Mouse (Mus musculus) hindbrain, postnatal 0 days (tissue): ENCODE data around the gene Lingo1. TPM values are rescaled to one million over a fixed set of nuclear protein-coding genes. Genes with fewer than 3 reads are reported as not detected.

Experiments used
- ATAC-seq: fragments of 200-750 bp; cut with Nextera tagmentation; 2 replicates; pipeline ENCODE4 v1.8.0; 2017; ENCODE audit warnings: mild to moderate bottlenecking, moderate TSS enrichment, moderate library complexity
- DNase-seq: peaks from one replicate; pipeline ENCODE4 v3.0.0-alpha.2; 2015; ENCODE audit warnings: low spot score
- H3K27ac ChIP-seq: fragments of 300-500 bp; sonication (generic); 2 replicates; pipeline ENCODE4 v1.5.1; 2014; ENCODE audit warnings: mild to moderate bottlenecking
- H3K27me3 ChIP-seq: fragments of 300-500 bp; sonication (generic); 2 replicates; pipeline ENCODE4 v1.6.1; 2014; ENCODE audit warnings: low read length, mixed read lengths; ENCODE audit not compliant: insufficient read depth
- H3K36me3 ChIP-seq: fragments of 300-500 bp; sonication (generic); 2 replicates; pipeline ENCODE4 v1.6.1; 2014; ENCODE audit warnings: low read length, mixed read lengths; ENCODE audit not compliant: insufficient read depth
- H3K4me1 ChIP-seq: fragments of 300-500 bp; sonication (generic); 2 replicates; pipeline ENCODE4 v1.6.1; 2014; ENCODE audit warnings: antibody characterized with exemption, low read length, mixed read lengths; ENCODE audit not compliant: insufficient read depth
- H3K4me2 ChIP-seq: fragments of 300-500 bp; sonication (generic); 2 replicates; pipeline ENCODE4 v1.6.1; 2014; ENCODE audit warnings: low read depth, mild to moderate bottlenecking, low read length, moderate library complexity, mixed read lengths
- H3K4me3 ChIP-seq: fragments of 300-500 bp; sonication (generic); 2 replicates; pipeline ENCODE4 v1.5.1; 2014; ENCODE audit warnings: low read length
- H3K9ac ChIP-seq: fragments of 300-500 bp; sonication (generic); replicated peaks from 2 replicates; pipeline ENCODE4 v1.6.1; 2014; ENCODE audit warnings: mild to moderate bottlenecking, low read length, moderate library complexity, mixed read lengths
- H3K9me3 ChIP-seq: fragments of 300-500 bp; sonication (generic); 2 replicates; pipeline ENCODE4 v1.6.1; 2016; ENCODE audit warnings: low read length, mixed read lengths
- CTCF ChIP-seq: IDR thresholded peaks from 2 replicates; pipeline ENCODE4 v1.5.1; 2016; ENCODE audit warnings: antibody characterized with exemption, control low read depth, low read depth
- WGBS: fragments of 180-500 bp; shearing (Covaris S2); extraction: QIAGEN DNeasy Blood & Tissue Kit; methylation state at CpG from one replicate; pipeline ENCODE4 v1.1.7; 2014; 5-methylcytosine and 5-hydroxymethylcytosine counted together
- polyA plus RNA-seq: library from polyadenylated mRNA; unstranded; fragments of >200 nt; fragmentation: Nextera tagmentation; extraction: Ambion mirVana; gene quantifications from 2 replicates; pipeline ENCODE4 v1.2.1, GENCODE M21; 2015
- total RNA-seq: library from RNA; depleted of rRNA; stranded (reverse); fragments of >200 nt; gene quantifications from 2 replicates; pipeline ENCODE4 v1.2.3, GENCODE M21; 2014

Lingo1 gene
- total and polyA plus RNA-seq, 2 experiments from 2014 or later, result 88.6 to 181 TPM

GRCm38 (mm10) chr9:56655167-56655566 lies 141.1 kb downstream of the Lingo1 start:
- Histone ChIP-seq H3K9me3 (no peaks in the 10 kb centered on the region), H3K27me3 (no peaks in the 10 kb centered on the region), H3K27ac (no peak overlapping the region), H3K4me1 (peaks cover 29% of the 10 kb centered on the region), H3K36me3 (no peaks in the 10 kb centered on the region), H3K9ac (no peak overlapping the region), H3K4me3 (no peak overlapping the region), H3K4me2 (no peak overlapping the region)
- DNase-seq, result peak; percentile 67
- 0 out of 2 replicates have a peak, but pooled peaks have one; percentile 28 for ATAC-seq
- WGBS, result 14% methylated on average over 6 of the region's 6 CpGs
- no peak for TF ChIP-seq CTCF

- no peak for ATAC-seq
Observed at GRCm38 (mm10) chr9:56652551-56652950, 143.7 kb downstream of the Lingo1 start.

GRCm38 (mm10) chr9:56651586-56651985 lies 144.7 kb downstream of the Lingo1 start:
- H3K4me1 ChIP-seq, result peaks cover 11% of the 10 kb centered on the region; the same call in 1 of the 2 replicates
- DNase-seq (peak; percentile 18), ATAC-seq (no peak)

More at GRCm38 (mm10) chr9:56652551-56652950, 143.7 kb downstream of the Lingo1 start:
- Histone ChIP-seq H3K9me3 (no peaks in the 10 kb centered on the region), H3K9ac (no peak overlapping the region), H3K27me3 (no peaks in the 10 kb centered on the region), H3K27ac (no peak overlapping the region), H3K36me3 (no peaks in the 10 kb centered on the region), H3K4me1 (peaks cover 20% of the 10 kb centered on the region), H3K4me3 (no peak overlapping the region), H3K4me2 (no peak overlapping the region)
- DNase-seq, result no peak
- no peak for TF ChIP-seq CTCF
- WGBS, result 55% methylated on average over 7 of the region's 7 CpGs

GRCm38 (mm10) chr9:56646227-56647025 lies 149.8 kb downstream of the Lingo1 start:
- Histone ChIP-seq H3K4me1 (peaks cover 4% of the 10 kb centered on the region; the same call in 1 of the 2 replicates), H3K4me3 (no peak overlapping the region), H3K9me3 (no peaks in the 10 kb centered on the region), H3K36me3 (no peaks in the 10 kb centered on the region), H3K4me2 (no peak overlapping the region), H3K27me3 (no peaks in the 10 kb centered on the region), H3K9ac (no peak overlapping the region), H3K27ac (no peak overlapping the region)
- ATAC-seq, result no peak
- WGBS, result 90% methylated on average over 15 of the region's 15 CpGs
- DNase-seq, result no peak
- TF ChIP-seq CTCF, result no peak

More at GRCm38 (mm10) chr9:56651586-56651985, 144.7 kb downstream of the Lingo1 start:
- no peaks in the 10 kb centered on the region for H3K36me3 ChIP-seq
- WGBS, result 33% methylated on average over 2 of the region's 2 CpGs
- H3K4me2 ChIP-seq, result no peak overlapping the region
- no peak overlapping the region for H3K4me3 ChIP-seq
- no peak overlapping the region for H3K9ac ChIP-seq
- no peaks in the 10 kb centered on the region for H3K9me3 ChIP-seq
- H3K27me3 ChIP-seq, result no peaks in the 10 kb centered on the region
- H3K27ac ChIP-seq, result no peak overlapping the region
- peak; percentile 42 for TF ChIP-seq CTCF

- peaks cover 4% of the 10 kb centered on the region; the same call in 1 of the 2 replicates for H3K4me1 ChIP-seq
- H3K9me3 ChIP-seq, result no peaks in the 10 kb centered on the region
- no peak overlapping the region for H3K4me3 ChIP-seq
- H3K36me3 ChIP-seq, result no peaks in the 10 kb centered on the region
- ATAC-seq, result peak; percentile 43
- 0 out of 2 replicates have a peak, but pooled peaks cover 4% of the 10 kb centered on the region for H3K27me3 ChIP-seq
- no peak for TF ChIP-seq CTCF
- WGBS, result 53% methylated on average over 5 of the region's 5 CpGs
- no peak overlapping the region for H3K9ac ChIP-seq
- peak; percentile 58 for DNase-seq
- no peak overlapping the region for H3K27ac ChIP-seq
- no peak overlapping the region for H3K4me2 ChIP-seq
Observed at GRCm38 (mm10) chr9:56643474-56643873, 152.8 kb downstream of the Lingo1 start.

GRCm38 (mm10) chr9:56638226-56638905 lies 157.9 kb downstream of the Lingo1 start:
- Histone ChIP-seq H3K4me2 (no peak overlapping the region), H3K4me1 (peaks cover 13% of the 10 kb centered on the region), H3K36me3 (no peaks in the 10 kb centered on the region), H3K27ac (no peak overlapping the region), H3K27me3 (0 out of 2 replicates have a peak, but pooled peaks cover 4% of the 10 kb centered on the region), H3K9ac (no peak overlapping the region), H3K4me3 (no peak overlapping the region), H3K9me3 (no peaks in the 10 kb centered on the region)
- peak; percentile 72 for DNase-seq
- WGBS, result 67% methylated on average over 8 of the region's 8 CpGs
- TF ChIP-seq CTCF, result peak; percentile 85
- no peak for ATAC-seq
